Mouse (Mus musculus) stomach, postnatal 0 days (tissue): Measurements from ENCODE around the gene Fxyd3.

Experiments used
- CTCF ChIP-seq: IDR thresholded peaks from 2 replicates; pipeline ENCODE4 v1.5.1; 2016; ENCODE audit warnings: antibody characterized with exemption, low read depth, mild to moderate bottlenecking, moderate library complexity
- EP300 ChIP-seq: optimal IDR thresholded peaks from 2 replicates; pipeline ENCODE3; 2016; ENCODE audit warnings: antibody characterized with exemption

DNA sequence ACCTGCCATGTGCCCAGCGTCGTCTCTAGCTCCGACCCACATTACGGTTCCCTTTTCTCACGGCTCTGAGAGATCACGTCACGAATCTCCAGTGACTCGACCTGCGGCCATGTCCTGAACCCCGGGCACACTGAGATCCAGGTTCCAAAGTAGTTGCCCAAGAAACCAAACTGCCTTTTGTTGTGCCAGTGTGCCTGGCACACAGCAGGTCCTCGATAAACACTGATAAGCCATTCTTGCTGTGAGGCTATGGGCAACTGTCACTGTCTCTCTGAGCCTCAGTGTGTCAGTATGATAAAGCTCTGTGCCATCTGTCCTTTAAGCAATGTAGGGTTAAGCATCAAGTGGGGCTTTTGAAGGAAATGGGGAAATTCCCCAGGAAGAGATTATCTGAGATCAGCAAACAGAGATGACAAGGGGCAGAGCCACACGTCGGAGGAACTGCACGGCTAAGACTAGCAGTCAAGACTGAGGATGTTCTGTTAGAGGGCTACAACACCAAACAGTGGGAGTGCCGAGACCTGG lies 34.4 kb upstream of the Fxyd3 start:
- no peak for TF ChIP-seq CTCF
- no peak for TF ChIP-seq EP300
